Mouse (Mus musculus): Measurements from ENCODE around the gene Sema3f.

- TF ChIP-seq POLR2A (IDR thresholded peaks at IDR 0.05; ENCODE audit: insufficient read depth, low read length) = no peak
- TF ChIP-seq CTCF (IDR thresholded peaks at IDR 0.05; ENCODE audit: low read depth, low read length) = no peak
- TF ChIP-seq EP300 (IDR thresholded peaks at IDR 0.05; ENCODE audit: insufficient read depth, low read depth, low read length) = no peak
These were observed 76.4 kb downstream of the Sema3f start for GRCm38 (mm10) chr9:107633661-107634405.

Measured in ES-Bruce4 (cell line).